Mouse (Mus musculus) layer of hippocampus, adult 2 months (tissue): ENCODE measurements around the gene Vsig10l. TPM values are rescaled to one million over a fixed set of nuclear protein-coding genes. Genes with fewer than 3 reads are reported as not detected.

Experiments used
- DNase-seq, 2 experiments: peaks; one replicate each; pipeline ENCODE4 v3.0.0; 2022; ENCODE audit warnings: low spot score in 2 of 2
- H3K27ac ChIP-seq: fragments of 200-600 bp; 2 replicates; pipeline ENCODE4 v1.8.1; 2022
- H3K4me3 ChIP-seq: fragments of 200-600 bp; 2 replicates; pipeline ENCODE4 v1.8.1; 2022; ENCODE audit warnings: mild to moderate bottlenecking
- CTCF ChIP-seq: fragments of 200-600 bp; conservative IDR thresholded peaks from 2 replicates; pipeline ENCODE4 v1.8.1; 2022; ENCODE audit warnings: antibody characterized with exemption, mild to moderate bottlenecking, moderate library complexity
- total RNA-seq, 2 experiments: library from RNA; stranded (reverse); gene quantifications; 2 replicates each; pipeline ENCODE4 v1.2.3; 2021

Gene Vsig10l
- total RNA-seq, 2 experiments from 2014 or later, result 1.5 to 2.2 TPM

DNA sequence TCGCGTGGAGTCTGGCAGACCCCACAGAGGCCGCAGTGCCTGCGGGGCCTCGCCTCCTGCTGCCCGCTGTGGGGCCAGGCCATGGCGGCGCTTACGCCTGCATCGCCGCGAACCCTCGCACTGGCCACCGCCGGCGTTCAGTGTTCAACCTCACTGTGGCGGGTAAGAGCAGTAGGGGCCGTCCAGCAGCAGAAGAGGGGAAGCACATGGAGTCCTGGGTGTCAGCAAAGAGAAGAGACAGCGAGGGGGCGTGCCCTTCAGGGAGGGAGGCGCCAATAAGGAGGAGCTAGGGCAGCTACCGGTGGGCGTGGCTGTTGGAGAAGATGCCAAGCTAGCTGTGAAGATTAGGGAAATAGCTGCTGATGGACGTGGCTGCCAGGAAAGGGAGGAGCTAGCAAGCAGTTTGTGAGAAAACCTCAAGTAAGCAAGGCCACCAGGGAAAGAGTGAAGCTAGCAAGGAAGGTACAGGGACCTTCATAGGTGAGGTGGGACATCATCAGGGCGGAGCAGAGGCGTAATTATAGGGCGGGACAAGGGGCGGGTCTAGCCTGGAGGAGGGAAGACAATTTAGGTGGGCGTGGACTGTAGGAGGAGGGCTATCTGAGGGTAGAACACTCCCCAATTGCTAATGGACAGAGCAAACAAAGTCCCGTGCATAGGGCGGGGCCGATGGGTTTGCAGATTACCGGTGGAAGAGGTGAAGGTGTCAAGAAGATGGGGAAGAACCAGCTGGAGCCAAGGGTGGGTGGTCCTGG is 2.6 kb downstream of the Vsig10l start:
- Histone ChIP-seq H3K27ac (no peak overlapping the region), H3K4me3 (peak overlapping the region; percentile 52)
- peak; percentile 67 to 81 for DNase-seq
- TF ChIP-seq CTCF, result 0 out of 2 replicates have a peak, but pooled peaks have one; percentile 12

DNA sequence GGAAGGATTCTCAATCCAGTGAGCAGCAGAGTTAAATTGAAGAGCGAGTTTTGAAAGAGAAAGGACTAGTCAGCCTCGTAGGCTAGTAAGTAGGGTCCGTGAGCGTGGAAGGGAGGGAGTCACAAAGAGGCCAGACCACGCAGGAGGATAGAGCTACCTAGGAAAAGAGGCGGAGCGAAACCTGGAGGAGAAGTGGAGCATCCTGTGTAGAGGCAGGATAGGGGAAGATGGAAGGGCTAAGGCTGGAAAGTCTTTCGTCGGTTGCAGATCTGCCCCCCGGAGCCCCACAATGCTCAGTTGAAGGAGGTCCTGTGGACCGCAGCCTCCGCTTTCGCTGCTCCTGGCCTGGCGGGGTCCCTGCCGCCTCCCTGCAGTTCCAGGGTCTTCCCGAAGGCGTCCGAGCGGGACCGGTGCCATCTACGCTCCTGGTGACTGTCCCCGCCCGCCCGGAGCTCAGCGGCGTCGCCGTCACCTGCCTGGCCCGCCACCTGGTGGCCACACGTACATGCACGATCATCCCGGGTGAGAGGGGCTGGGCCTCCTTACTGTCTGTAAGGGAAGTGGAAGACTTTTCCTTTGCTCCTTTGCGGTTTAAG is 3.2 kb downstream of the Vsig10l start:
- peak; percentile 94 for TF ChIP-seq CTCF
- DNase-seq, result peak; percentile 61 to 73
- no peak overlapping the region for H3K27ac ChIP-seq
- H3K4me3 ChIP-seq, result peak overlapping the region; percentile 52

DNA sequence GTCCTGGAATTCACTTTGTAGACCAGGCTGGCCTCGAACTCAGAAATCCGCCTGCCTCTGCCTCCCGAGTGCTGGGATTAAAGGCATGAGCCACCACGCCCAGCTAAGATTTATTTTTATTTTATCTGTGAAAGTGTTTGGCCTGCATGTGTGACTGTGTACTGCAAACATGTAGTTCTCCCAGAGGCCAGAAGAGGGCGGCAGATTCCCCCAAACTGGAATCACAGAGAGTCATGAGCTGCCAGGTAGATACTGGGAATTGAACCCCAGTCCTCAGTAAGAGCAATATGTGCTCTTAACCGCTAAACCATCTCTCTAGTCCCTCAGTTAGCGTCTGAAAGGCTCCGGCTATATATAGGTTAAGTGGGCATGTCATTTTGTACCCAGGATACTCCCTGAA is 7.4 kb downstream of the Vsig10l start:
- DNase-seq, result peak in 1 of 2 experiments; percentile 43
- no peak overlapping the region for H3K27ac ChIP-seq
- H3K4me3 ChIP-seq, result no peak overlapping the region
- peak; percentile 76 for TF ChIP-seq CTCF

DNA sequence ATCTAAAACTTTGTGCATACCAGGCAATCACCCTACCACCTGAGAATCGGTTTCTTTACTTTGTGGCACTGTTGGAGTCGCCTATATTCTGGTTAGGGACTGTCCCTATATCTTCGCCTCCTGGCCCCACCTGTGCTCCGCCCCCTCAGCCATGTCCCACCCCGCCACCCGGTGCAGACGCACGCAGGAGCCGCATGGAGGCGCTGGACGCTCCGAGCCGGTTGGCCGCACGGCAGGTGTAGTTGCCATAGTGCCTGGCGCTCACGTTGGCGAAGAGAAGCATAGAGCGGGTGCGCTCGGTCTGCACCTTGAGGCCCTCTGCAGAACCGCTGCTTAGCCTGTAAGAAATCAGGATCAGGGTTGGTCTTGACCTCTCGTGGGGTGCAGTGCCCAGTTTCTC is 12.8 kb downstream of the Vsig10l start:
- H3K27ac ChIP-seq, result no peak overlapping the region
- no peak overlapping the region for H3K4me3 ChIP-seq
- DNase-seq, result no peak
- 0 out of 2 replicates have a peak, but pooled peaks have one; percentile 12 for TF ChIP-seq CTCF

DNA sequence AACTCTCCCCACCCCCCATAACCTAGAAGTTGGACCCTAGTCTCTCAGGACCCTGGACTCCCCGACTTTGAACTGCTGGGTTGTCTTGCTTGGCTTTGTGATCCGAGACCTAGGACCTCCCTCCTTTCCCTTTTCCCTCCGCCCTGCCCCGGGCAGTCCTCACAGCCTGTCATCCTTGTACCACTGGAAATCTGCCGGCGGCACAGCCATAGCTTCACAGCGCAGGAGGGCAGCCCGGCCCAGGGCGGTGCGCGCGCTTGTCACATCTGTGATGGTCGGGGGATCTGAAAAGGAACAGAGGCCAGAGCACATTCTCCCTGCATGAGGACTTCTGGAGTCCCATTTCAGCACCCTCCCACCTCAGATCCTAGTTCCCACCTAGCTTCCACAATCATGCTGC is 13.4 kb downstream of the Vsig10l start:
- H3K27ac ChIP-seq, result no peak overlapping the region
- H3K4me3 ChIP-seq, result no peak overlapping the region
- TF ChIP-seq CTCF, result no peak
- DNase-seq, result no peak

DNA sequence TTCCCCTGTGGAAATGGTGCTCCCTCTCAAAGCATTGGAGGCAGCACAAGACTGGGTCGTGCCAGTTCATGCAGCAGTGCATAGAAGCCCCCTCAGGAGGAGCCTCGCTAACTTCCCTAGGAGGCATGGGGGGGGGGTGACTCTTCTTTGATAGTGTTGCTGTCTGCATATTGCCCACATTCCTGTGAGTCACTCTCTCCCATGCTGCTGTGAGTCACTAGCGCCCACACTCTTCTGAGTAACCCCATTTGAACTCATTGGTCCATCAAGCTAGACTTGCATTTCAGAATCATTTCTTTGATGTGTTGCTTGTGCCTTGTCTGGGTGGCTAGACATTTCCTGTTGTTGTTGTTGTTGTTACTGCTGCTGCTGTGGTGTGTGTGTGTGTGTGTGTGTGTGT is 18.2 kb downstream of the Vsig10l start:
- peak; percentile 65 to 76 for DNase-seq
- TF ChIP-seq CTCF, result no peak
- Histone ChIP-seq H3K27ac (peak overlapping the region; percentile 64), H3K4me3 (no peak overlapping the region)

DNA sequence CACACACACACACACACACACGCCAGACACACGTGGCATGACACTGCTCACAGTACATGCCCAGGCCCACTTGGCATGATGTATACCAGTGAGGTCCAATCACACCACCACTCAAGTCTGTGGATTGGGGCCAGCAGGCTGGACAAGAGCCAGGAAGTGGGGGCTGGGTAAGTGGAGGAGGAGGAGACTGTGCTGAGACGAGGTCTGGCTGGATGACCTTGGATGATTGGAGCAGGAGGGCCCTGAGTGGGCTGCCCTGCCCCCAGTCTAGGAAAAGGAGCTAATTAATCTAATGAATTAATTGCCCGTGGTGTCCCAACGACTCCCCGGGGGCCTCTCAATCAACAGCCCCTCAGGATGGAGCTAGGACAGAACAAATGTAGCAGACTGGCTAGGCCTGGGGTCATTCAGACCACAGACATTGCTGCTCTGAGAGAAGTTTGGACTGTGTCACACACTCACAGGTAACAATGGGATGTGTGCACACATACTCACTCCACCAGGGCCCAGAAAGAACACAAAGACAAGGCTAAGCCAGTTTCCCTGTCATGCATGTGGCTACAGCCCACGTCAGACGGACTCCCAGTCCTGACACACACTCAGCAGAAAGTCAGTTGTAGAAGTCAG is 19.3 kb downstream of the Vsig10l start:
- no peak overlapping the region for H3K4me3 ChIP-seq
- no peak for TF ChIP-seq CTCF
- H3K27ac ChIP-seq, result peak overlapping the region; percentile 0; the same call in 1 of the 2 replicates
- DNase-seq, result no peak

DNA sequence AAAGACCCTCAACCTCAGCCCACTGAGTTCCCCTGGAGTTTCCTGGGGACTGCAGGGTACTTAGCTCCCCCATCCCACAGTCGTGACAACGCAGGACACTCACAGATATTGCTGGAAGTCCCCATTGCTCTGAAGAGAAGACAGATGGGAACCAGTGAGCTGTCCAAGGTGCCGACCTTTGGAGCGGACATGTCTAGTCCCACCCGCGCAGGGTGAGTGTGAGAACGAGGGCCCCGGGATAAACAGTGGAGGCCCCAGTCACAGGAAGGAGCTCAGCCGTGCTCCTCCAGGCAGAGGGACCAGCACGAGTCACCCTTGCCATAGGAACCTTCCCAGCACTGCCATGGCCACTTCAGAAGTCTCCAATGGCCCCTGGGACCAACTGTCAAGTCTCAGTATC is 20.3 kb downstream of the Vsig10l start:
- H3K4me3 ChIP-seq, result no peak overlapping the region
- no peak for DNase-seq
- no peak for TF ChIP-seq CTCF
- no peak overlapping the region for H3K27ac ChIP-seq

DNA sequence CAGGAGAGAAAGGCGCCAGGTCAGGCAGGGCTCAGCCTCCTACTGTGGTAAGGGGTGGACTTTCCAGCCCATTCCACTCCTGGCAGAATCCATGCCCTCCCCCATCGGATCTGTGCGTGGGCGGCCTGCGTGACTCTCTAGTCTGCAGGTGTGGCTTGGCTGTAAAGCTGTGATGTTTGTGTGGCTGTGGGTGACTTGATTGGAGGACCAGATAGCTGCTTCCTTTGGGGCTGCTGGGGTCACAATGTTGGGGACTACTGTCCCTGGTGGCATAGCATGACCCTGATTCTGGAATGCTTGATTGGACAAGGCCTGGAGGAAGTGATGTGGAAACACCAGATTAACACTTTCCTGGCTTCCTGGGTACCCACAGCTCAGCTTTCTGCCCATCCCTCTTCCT is 25.7 kb downstream of the Vsig10l start:
- no peak for DNase-seq
- no peak for TF ChIP-seq CTCF
- Histone ChIP-seq H3K27ac (peak overlapping the region; percentile 95), H3K4me3 (peak overlapping the region; percentile 75)

DNA sequence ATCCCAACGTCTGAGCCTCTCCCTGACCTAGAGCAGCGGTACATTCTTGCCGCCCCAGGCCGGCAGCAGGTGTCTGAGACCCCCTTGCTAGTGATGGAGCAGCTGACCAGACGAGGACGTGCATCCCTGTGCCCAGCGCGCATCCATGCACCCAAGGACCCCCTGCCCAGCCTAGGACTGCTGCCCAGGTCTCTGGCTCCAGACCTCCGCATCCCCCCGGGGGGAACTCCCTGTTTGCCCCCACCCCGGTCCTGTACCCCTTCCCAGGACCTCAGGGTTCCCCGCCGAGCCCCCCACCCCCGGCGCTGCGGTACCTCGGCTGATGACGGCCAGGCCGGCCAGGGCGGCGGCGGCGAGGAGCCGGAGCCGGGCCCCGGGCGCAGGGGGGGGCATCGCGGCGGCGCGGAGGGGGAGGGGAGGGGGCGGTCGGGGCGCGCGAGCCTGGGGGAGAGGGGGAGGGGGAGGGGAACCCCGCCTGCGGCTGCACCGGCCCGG is 26.7 kb downstream of the Vsig10l start, which contains the start of gene Iglon5:
Gene Iglon5 (minus strand): TSS at position 445 of the 495 bp plus-strand sequence.
- peak within 1 kb of the TSS; percentile 75 for H3K4me3 ChIP-seq
- TF ChIP-seq CTCF, result no peak
- H3K27ac ChIP-seq, result peak within 1 kb of the TSS; percentile 95
- DNase-seq, result no peak

DNA sequence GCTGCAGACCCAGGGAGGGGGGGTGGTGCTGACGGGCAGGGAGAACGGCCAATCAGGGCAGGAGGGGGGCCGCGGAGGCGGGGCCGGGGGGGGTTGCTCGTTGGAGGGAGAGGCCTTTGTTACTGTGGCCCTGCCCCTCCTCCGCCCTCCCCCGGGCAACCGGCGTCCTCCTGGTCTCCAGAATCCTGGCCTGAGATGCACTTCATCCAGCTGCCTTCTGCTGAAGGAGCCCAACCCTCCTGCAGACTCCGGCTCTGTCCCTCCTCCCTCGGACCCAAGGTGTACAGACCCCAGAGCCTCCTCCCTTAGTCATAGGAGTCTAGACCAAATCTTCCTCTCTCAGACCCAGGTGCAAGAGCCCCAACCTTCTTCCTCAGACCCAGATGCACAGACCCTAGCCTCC is 27.2 kb downstream of the Vsig10l start:
- peak; percentile 75 to 78 for DNase-seq
- no peak for TF ChIP-seq CTCF
- peak overlapping the region; percentile 95 for H3K27ac ChIP-seq
- peak overlapping the region; percentile 75 for H3K4me3 ChIP-seq

DNA sequence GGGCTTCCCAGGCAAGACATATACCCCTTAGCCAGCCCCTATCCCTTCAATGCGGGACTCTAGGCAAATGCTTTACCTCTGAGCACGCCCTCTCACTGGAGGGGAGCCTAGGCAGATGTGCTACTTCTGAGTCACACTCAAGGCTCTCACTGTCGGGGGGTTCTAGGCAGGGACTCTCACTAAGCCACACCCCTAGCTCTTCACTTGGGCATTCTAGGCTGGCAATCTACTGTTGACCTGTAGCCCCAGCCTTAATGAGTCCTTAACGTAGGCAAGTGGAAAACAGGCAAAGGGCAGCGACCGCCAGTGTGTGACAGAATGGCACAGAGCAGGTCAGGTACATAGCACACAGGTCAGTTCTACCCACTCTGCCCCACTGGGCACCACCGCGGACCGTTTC is 27.9 kb downstream of the Vsig10l start:
- no peak for DNase-seq
- TF ChIP-seq CTCF, result no peak
- Histone ChIP-seq H3K27ac (no peak overlapping the region; the same call in 1 of the 2 replicates), H3K4me3 (no peak overlapping the region)

DNA sequence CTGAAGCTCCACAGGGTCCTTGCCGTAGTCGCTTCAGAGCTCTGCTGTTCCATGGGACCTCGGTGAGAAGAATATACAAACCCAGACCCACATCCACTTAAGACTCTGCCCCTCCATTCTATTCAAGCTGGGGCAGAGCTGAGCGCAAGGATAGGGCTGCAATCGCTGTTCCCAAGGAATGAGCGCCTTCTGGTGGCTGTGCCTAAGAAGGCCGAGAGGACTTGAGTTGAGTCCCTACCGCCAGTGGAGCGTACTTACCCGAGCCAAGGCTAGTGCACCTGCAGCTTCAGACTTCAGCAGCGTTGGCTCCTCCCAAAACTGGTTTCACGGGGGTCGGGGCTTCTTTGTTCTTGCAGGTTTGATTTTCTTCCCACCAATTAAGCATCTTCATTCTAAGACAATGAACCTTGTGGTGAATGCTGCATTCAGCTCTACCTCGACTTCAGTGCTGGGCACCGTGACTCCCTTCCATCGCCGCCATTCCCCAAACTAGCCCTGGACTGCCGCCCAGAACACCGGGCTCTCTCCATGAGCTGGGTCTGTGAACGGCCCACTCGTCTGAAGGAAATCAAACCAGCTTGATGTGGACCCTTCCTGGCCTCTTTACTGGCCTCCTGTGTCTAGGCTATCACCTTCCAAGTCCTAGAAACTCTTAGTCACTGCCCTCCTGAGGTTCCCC is 32.5 kb downstream of the Vsig10l start:
- peak; percentile 90 for TF ChIP-seq CTCF

More for the DNA sequence above, 32.5 kb downstream of the Vsig10l start:
- no peak overlapping the region for H3K4me3 ChIP-seq
- DNase-seq, result peak; percentile 65 to 72
- H3K27ac ChIP-seq, result no peak overlapping the region
